Mouse (Mus musculus): Measurements from ENCODE around the gene Nle1. TPM values are rescaled to one million over a fixed set of nuclear protein-coding genes. Genes with fewer than 3 reads are reported as not detected.

Nle1 gene
- polyA plus RNA-seq, 1 experiment from 2014 or later = 9.2 TPM

DNA sequence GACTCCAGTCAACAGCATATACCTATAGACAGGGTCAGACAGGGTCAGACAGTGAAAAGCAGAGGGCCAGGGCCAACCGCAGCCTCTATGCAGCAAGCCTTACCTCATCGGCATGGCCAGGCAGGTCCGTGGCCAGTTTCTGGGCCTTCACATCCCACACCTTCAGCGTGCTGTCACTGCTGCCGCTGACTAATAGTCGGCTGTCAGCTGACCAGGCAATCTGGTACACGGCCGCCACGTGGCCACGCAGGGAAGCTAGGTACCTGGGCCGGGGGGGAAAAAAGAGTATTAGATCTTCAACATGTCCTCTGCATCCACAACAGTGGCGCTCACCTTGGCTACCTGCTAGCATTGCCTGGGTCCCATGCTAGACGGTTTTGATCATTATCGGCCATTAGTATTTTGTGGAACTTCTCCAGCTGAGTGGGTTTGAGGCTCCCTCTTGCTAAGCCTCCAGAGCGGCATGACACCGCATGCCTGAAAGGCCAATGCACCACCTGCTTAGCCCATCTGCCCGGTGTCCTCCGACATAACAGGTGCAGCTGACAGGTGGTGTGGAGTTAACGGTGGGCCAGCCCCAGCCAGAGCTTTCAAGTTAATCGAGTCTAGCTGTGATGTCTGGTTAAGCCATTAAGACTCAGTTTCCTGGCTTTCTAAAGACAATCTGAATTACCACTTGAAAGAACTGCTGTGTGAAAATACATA is 6.5 kb downstream of the Nle1 start:
- Histone ChIP-seq H3K4me3 (ENCODE audit: low read depth, low read length) (no peak overlapping the region), H3K4me1 (ENCODE audit: insufficient read depth) (no peaks in the 10 kb centered on the region), H3K27ac (ENCODE audit: low read depth) (no peak overlapping the region), H3K9ac (replicated peaks) (no peak overlapping the region), H3K9me3 (ENCODE audit: low read length) (no peaks in the 10 kb centered on the region), H3K27me3 (ENCODE audit: insufficient read depth, low read length) (no peaks in the 10 kb centered on the region), H3K36me3 (replicated peaks; ENCODE audit: insufficient read depth, low read length) (peaks cover 36% of the 10 kb centered on the region), H3K4me2 (ENCODE audit: low read depth, low read length) (no peak overlapping the region)
- no peak for TF ChIP-seq EP300 (IDR thresholded peaks at IDR 0.05; ENCODE audit: low read depth)
- no peak for TF ChIP-seq CTCF (IDR thresholded peaks at IDR 0.05; ENCODE audit: low read depth)
- no peak for DNase-seq
- 94% methylated on average over 20 of the region's 20 CpGs for WGBS (ENCODE audit: insufficient replicate concordance)
- ATAC-seq = no peak

DNA sequence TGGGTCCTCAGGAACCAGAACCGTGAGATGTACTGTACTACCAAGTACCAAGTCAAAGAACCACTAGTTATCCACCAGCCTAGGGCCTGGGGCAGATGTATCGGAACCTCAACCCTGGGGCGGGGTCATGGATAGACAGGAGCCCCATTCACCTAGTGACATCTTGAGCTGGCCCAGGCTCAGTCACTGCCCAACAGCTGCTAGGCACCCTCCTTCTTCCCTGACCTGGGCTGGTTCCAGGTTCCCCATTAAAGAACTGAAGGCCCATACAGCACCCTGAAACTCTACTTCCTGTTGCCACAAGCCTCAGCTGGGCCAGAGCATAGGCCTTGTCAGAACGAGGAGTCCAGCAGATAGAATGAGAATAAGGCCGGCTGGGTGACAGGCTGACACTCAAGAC is 8.5 kb downstream of the Nle1 start:
- Histone ChIP-seq H3K4me3 (ENCODE audit: low read depth, low read length) (no peak overlapping the region), H3K4me1 (ENCODE audit: insufficient read depth) (no peaks in the 10 kb centered on the region), H3K9me3 (ENCODE audit: low read length) (no peaks in the 10 kb centered on the region), H3K36me3 (replicated peaks; ENCODE audit: insufficient read depth, low read length) (peaks cover 32% of the 10 kb centered on the region), H3K27ac (ENCODE audit: low read depth) (no peak overlapping the region), H3K9ac (replicated peaks) (no peak overlapping the region), H3K27me3 (ENCODE audit: insufficient read depth, low read length) (no peaks in the 10 kb centered on the region), H3K4me2 (ENCODE audit: low read depth, low read length) (no peak overlapping the region)
- WGBS (ENCODE audit: insufficient replicate concordance) = 85% methylated on average over 5 of the region's 5 CpGs
- TF ChIP-seq EP300 (IDR thresholded peaks at IDR 0.05; ENCODE audit: low read depth) = no peak
- no peak for TF ChIP-seq CTCF (IDR thresholded peaks at IDR 0.05; ENCODE audit: low read depth)
- no peak for DNase-seq
- no peak for ATAC-seq

DNA sequence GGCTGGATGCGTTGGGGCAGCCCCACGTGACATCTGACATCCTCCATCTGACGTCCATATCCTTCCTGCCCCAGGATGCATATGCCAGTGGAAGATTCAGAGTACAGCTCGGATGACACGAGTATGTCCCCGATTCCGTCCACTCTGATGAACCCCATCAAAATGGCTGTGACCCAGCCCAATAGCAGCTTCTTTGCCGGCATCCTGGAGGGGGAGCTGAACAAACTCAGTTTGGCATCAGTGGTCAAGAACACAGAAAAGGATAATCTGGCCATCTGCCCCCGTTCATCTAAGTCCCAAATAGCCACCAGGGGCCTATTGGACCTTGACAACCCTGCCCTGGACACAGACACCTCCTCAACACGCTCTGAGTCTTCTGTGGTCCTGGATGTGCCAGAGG is 10.7 kb downstream of the Nle1 start:
- Histone ChIP-seq H3K4me3 (ENCODE audit: low read depth, low read length) (no peak overlapping the region), H3K27me3 (ENCODE audit: insufficient read depth, low read length) (no peaks in the 10 kb centered on the region), H3K27ac (ENCODE audit: low read depth) (peak overlapping the region; percentile 16; the same call in 1 of the 2 replicates), H3K9me3 (ENCODE audit: low read length) (no peaks in the 10 kb centered on the region), H3K9ac (replicated peaks) (no peak overlapping the region), H3K36me3 (replicated peaks; ENCODE audit: insufficient read depth, low read length) (peaks cover 17% of the 10 kb centered on the region), H3K4me2 (ENCODE audit: low read depth, low read length) (no peak overlapping the region), H3K4me1 (ENCODE audit: insufficient read depth) (no peaks in the 10 kb centered on the region)
- WGBS (ENCODE audit: insufficient replicate concordance) = 67% methylated on average over 10 of the region's 10 CpGs
- DNase-seq (no peak), ATAC-seq (0 out of 2 replicates have a peak, but pooled peaks have one; percentile 38)
- TF ChIP-seq CTCF (IDR thresholded peaks at IDR 0.05; ENCODE audit: low read depth) = no peak
- no peak for TF ChIP-seq EP300 (IDR thresholded peaks at IDR 0.05; ENCODE audit: low read depth)

DNA sequence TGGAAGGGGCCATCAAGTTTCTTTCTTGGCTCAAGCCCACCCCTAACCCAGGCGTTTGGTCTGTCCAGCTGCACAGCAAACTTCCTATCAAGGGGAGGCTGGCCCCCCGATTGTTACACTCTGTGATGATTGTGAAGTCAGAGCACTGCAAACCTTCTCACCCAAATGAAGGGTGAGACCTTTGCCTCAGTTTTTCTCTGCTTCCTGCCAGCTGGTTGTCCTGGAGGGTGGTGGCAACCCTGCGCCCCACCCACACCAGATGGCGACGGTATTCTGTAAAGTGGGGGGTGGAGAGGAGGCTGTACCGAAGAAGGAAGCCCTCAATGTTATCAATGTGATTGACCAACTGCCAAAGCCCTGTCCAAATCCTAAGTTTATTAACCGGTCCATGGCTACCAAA is 16.3 kb downstream of the Nle1 start, which contains the start of gene Fndc8:
Gene Fndc8 (plus strand): TSS at position 189 of the 400 bp plus-strand sequence.
- H3K36me3 ChIP-seq (replicated peaks; ENCODE audit: insufficient read depth, low read length) = no peaks in the 10 kb centered on the region
- DNase-seq (no peak), ATAC-seq (no peak)
- 50% methylated on average over 7 of the region's 7 CpGs for WGBS (ENCODE audit: insufficient replicate concordance)
- no peak within 1 kb of the TSS for H3K9ac ChIP-seq (replicated peaks)
- peaks cover 16% of the 10 kb centered on the region for H3K4me1 ChIP-seq (ENCODE audit: insufficient read depth)
- H3K27ac ChIP-seq (ENCODE audit: low read depth) = no peak within 1 kb of the TSS
- no peaks in the 10 kb centered on the region for H3K9me3 ChIP-seq (ENCODE audit: low read length)
- no peaks in the 10 kb centered on the region for H3K27me3 ChIP-seq (ENCODE audit: insufficient read depth, low read length)
- no peak within 1 kb of the TSS for H3K4me3 ChIP-seq (ENCODE audit: low read depth, low read length)
- no peak within 1 kb of the TSS for H3K4me2 ChIP-seq (ENCODE audit: low read depth, low read length)
- TF ChIP-seq CTCF (IDR thresholded peaks at IDR 0.05; ENCODE audit: low read depth) (no peak), EP300 (IDR thresholded peaks at IDR 0.05; ENCODE audit: low read depth) (no peak)

DNA sequence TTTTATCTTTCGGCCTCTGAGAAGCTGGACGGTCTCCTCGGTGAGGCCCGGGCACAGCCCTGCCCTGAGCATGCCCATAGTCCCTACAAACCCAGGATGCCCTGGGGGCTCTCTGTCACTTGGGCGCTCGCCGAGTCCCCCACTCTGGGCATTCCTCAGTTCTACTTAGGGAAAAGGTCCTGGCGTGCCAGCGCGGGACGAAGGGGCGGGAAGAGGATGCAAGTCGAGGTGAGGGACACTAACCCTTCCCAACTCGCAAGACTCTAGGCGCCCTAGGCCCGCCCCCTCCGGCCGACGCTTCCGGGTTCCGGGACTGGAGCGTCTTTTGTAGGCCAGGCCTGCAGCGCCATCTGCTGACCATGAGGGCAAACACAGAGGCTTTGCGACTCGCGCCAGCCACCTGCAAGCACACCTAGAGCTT is 17.9 kb downstream of the Nle1 start, which contains the start of gene Rad51d:
Gene Rad51d (minus strand): TSS at position 273 of the 421 bp plus-strand sequence.
- Histone ChIP-seq H3K9me3 (ENCODE audit: low read length) (no peaks in the 10 kb centered on the region), H3K36me3 (replicated peaks; ENCODE audit: insufficient read depth, low read length) (no peaks in the 10 kb centered on the region)

DNA sequence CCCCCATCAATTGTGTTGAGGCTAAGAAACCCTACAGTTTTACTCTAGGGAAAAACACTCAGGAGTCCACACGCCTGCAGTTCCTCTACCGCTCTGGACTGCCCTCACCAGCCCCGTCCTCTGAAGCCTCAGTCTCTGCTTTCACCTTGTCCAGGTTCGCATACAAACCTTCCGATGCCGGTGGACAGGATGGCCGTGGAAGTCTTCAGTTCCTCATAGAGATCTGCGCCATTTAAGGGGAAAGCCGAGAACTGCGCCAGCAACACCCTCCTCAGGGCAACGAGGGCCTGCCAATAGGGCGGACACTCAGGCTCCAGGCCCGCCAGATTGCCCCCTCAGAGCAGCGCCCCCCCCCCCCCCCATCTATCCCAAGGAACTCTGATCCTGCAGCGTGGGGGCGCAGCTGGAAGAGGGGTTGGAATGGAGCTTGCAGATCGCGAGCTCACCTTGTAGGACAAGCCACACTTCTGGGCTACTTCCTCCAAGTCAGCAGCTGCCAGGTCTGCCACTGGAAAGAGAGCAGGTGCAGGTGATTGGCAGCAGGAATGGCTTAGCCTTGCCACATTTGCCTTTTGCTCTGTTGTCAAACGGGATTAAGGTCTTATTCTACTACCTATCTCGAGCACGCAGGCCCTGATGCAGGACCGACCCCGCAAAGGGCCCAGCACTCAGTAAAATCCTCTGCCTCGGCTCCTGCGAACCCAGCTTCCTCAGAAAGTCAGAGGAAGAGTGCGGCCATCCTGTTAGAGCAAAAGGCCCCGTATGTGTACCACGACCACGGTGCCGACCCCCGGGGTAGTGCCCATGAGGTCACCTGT is 18.5 kb downstream of the Nle1 start:
- no peaks in the 10 kb centered on the region for H3K9me3 ChIP-seq (ENCODE audit: low read length)
- peak overlapping the region; percentile 76 for H3K27ac ChIP-seq (ENCODE audit: low read depth)
- peak overlapping the region; percentile 90 for H3K4me2 ChIP-seq (ENCODE audit: low read depth, low read length)
- peaks cover 16% of the 10 kb centered on the region for H3K4me1 ChIP-seq (ENCODE audit: insufficient read depth)
- peak; percentile 61 for ATAC-seq
- H3K27me3 ChIP-seq (ENCODE audit: insufficient read depth, low read length) = no peaks in the 10 kb centered on the region
- peak overlapping the region; percentile 79 for H3K9ac ChIP-seq (replicated peaks)
- no peak for TF ChIP-seq EP300 (IDR thresholded peaks at IDR 0.05; ENCODE audit: low read depth)
- no peak for TF ChIP-seq CTCF (IDR thresholded peaks at IDR 0.05; ENCODE audit: low read depth)
- 2% methylated on average over 31 of the region's 31 CpGs for WGBS (ENCODE audit: insufficient replicate concordance)
- peak; percentile 44 for DNase-seq
- H3K36me3 ChIP-seq (replicated peaks; ENCODE audit: insufficient read depth, low read length) = no peaks in the 10 kb centered on the region
- H3K4me3 ChIP-seq (ENCODE audit: low read depth, low read length) = peak overlapping the region; percentile 59

More for the DNA sequence above, 17.9 kb downstream of the Nle1 start, which contains the start of gene Rad51d:
- H3K9ac ChIP-seq (replicated peaks) = peak within 1 kb of the TSS; percentile 79
- H3K4me2 ChIP-seq (ENCODE audit: low read depth, low read length) = peak within 1 kb of the TSS; percentile 90
- H3K27ac ChIP-seq (ENCODE audit: low read depth) = peak within 1 kb of the TSS; percentile 76
- 0% methylated on average over 26 of the region's 26 CpGs for WGBS (ENCODE audit: insufficient replicate concordance)
- H3K27me3 ChIP-seq (ENCODE audit: insufficient read depth, low read length) = no peaks in the 10 kb centered on the region
- peak within 1 kb of the TSS; percentile 59 for H3K4me3 ChIP-seq (ENCODE audit: low read depth, low read length)
- ATAC-seq (peak; percentile 93), DNase-seq (peak; percentile 98)
- peaks cover 16% of the 10 kb centered on the region for H3K4me1 ChIP-seq (ENCODE audit: insufficient read depth)
- peak; percentile 98 for TF ChIP-seq CTCF (IDR thresholded peaks at IDR 0.05; ENCODE audit: low read depth)
- no peak for TF ChIP-seq EP300 (IDR thresholded peaks at IDR 0.05; ENCODE audit: low read depth)
